Mouse (Mus musculus): ENCODE data around the gene Txnrd2. TPM values are rescaled to one million over a fixed set of nuclear protein-coding genes. Genes with fewer than 3 reads are reported as not detected.

The Txnrd2 gene
- polyA plus RNA-seq, 1 experiment from 2014 or later: 24.9 TPM

DNA sequence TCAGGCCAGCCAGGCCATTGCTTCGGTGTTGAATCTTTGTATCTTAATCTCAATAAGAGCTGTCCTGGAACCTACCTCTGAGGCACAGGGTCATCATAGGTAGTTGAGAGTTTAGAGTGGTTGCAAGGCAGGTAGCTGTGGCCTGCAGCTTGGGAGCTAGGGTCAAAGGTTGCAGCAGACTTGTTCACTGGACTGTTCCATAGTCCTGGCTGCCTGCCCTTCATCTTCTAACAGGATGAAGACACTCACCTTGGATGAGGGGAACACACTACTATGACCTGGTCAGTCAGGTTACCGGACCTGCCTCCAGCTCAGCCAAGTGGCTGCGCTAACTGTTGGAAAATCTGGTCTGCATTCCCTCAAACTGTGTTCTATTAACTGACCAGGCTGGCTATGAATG is 35.1 kb upstream of the Txnrd2 start:
- no peaks in the 10 kb centered on the region for H3K9me3 ChIP-seq (ENCODE audit: control insufficient read depth, low read length)
- H3K27me3 ChIP-seq (ENCODE audit: control insufficient read depth, insufficient read depth, low read length): no peaks in the 10 kb centered on the region
- WGBS: 98% methylated on average over 3 of the region's 3 CpGs
- no peak overlapping the region for H3K9ac ChIP-seq (replicated peaks; ENCODE audit: low read length)
- no peak overlapping the region for H3K4me3 ChIP-seq (replicated peaks; ENCODE audit: low read depth, low read length)
- H3K36me3 ChIP-seq (ENCODE audit: control insufficient read depth, insufficient read depth, low read length): no peaks in the 10 kb centered on the region
- no peak overlapping the region for H3K27ac ChIP-seq (replicated peaks; ENCODE audit: low read depth, low read length)
- DNase-seq (no peak), ATAC-seq (ENCODE audit: low FRiP score, low TSS enrichment) (no peak)
- peaks cover 52% of the 10 kb centered on the region for H3K4me1 ChIP-seq (ENCODE audit: control insufficient read depth, insufficient read depth, low read length)
- H3K4me2 ChIP-seq (ENCODE audit: low read length): no peak overlapping the region

DNA sequence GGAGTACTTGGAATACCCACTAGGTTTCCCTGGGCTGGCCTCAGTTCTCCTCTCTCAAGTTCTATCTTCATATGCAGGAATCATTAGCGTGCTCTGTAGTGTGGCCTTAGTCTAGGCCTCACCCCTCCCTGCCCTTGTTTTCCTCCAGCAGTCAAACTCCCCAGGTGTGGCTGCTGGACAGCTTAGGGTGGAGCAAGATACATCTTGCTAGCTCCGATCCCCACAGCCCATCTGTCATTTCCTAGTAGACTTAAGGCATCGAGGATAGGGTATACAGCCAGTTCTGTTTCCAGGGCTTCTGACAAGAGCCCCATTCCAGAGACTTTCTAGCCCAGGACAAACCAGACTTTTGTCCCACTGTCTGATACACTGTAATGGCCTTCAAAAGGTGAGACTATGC is 34.5 kb upstream of the Txnrd2 start:
- Histone ChIP-seq H3K4me3 (replicated peaks; ENCODE audit: low read depth, low read length) (peak overlapping the region; percentile 75; the same call in 1 of the 2 replicates), H3K27ac (replicated peaks; ENCODE audit: low read depth, low read length) (0 out of 2 replicates have a peak overlapping the region, but pooled peaks have one; percentile 91), H3K9me3 (ENCODE audit: control insufficient read depth, low read length) (no peaks in the 10 kb centered on the region), H3K27me3 (ENCODE audit: control insufficient read depth, insufficient read depth, low read length) (no peaks in the 10 kb centered on the region), H3K9ac (replicated peaks; ENCODE audit: low read length) (no peak overlapping the region), H3K36me3 (ENCODE audit: control insufficient read depth, insufficient read depth, low read length) (peaks cover 2% of the 10 kb centered on the region), H3K4me1 (ENCODE audit: control insufficient read depth, insufficient read depth, low read length) (peaks cover 58% of the 10 kb centered on the region), H3K4me2 (ENCODE audit: low read length) (peak overlapping the region; percentile 89)
- DNase-seq (no peak), ATAC-seq (ENCODE audit: low FRiP score, low TSS enrichment) (no peak)
- 90% methylated on average over 3 of the region's 3 CpGs for WGBS

- ATAC-seq (ENCODE audit: low FRiP score, low TSS enrichment): peak; percentile 83
Observed at GRCm38 (mm10) chr16:18392469-18393426, 33.4 kb upstream of the Txnrd2 start.

GRCm38 (mm10) chr16:18393595-18393994 is 32.6 kb upstream of the Txnrd2 start:
- Histone ChIP-seq H3K4me1 (ENCODE audit: control insufficient read depth, insufficient read depth, low read length) (peaks cover 41% of the 10 kb centered on the region), H3K4me3 (replicated peaks; ENCODE audit: low read depth, low read length) (peak overlapping the region; percentile 75), H3K4me2 (ENCODE audit: low read length) (peak overlapping the region; percentile 89), H3K9me3 (ENCODE audit: control insufficient read depth, low read length) (no peaks in the 10 kb centered on the region), H3K27ac (replicated peaks; ENCODE audit: low read depth, low read length) (peak overlapping the region; percentile 91), H3K36me3 (ENCODE audit: control insufficient read depth, insufficient read depth, low read length) (peaks cover 20% of the 10 kb centered on the region), H3K9ac (replicated peaks; ENCODE audit: low read length) (peak overlapping the region; percentile 90; the same call in 1 of the 2 replicates), H3K27me3 (ENCODE audit: control insufficient read depth, insufficient read depth, low read length) (no peaks in the 10 kb centered on the region)
- ATAC-seq (ENCODE audit: low FRiP score, low TSS enrichment) (no peak), DNase-seq (no peak)
- WGBS: 45% methylated on average over 5 of the region's 5 CpGs

More at GRCm38 (mm10) chr16:18392469-18393426, 33.4 kb upstream of the Txnrd2 start:
- Histone ChIP-seq H3K4me3 (replicated peaks; ENCODE audit: low read depth, low read length) (peak overlapping the region; percentile 75), H3K27ac (replicated peaks; ENCODE audit: low read depth, low read length) (peak overlapping the region; percentile 91), H3K4me2 (ENCODE audit: low read length) (peak overlapping the region; percentile 89), H3K27me3 (ENCODE audit: control insufficient read depth, insufficient read depth, low read length) (no peaks in the 10 kb centered on the region), H3K9me3 (ENCODE audit: control insufficient read depth, low read length) (no peaks in the 10 kb centered on the region), H3K9ac (replicated peaks; ENCODE audit: low read length) (peak overlapping the region; percentile 90), H3K36me3 (ENCODE audit: control insufficient read depth, insufficient read depth, low read length) (peaks cover 12% of the 10 kb centered on the region), H3K4me1 (ENCODE audit: control insufficient read depth, insufficient read depth, low read length) (peaks cover 48% of the 10 kb centered on the region)
- WGBS: 1% methylated on average over 63 of the region's 63 CpGs
- DNase-seq: peak; percentile 88

DNA sequence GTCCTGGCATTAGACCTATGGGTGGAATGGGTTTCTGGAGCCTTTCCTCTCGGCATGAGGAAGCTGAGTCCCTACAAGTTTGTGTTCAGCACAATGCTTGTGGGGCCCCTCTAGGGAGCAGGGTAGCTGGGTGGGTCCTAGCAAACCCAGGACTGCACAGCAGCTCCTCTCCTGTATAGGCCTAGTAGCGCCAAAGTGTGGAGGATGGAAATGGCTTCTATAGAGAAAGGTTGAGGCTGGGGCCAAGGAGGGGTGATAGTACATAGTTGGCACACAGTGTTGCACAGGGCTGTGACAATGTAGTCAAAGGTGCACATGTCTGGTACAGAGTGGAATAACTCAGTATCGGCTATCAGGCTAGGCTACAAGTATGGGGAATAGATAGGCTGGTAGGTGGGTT is 32.1 kb upstream of the Txnrd2 start:
- DNase-seq (no peak), ATAC-seq (ENCODE audit: low FRiP score, low TSS enrichment) (no peak)
- Histone ChIP-seq H3K27ac (replicated peaks; ENCODE audit: low read depth, low read length) (peak overlapping the region; percentile 91), H3K9ac (replicated peaks; ENCODE audit: low read length) (0 out of 2 replicates have a peak overlapping the region, but pooled peaks have one; percentile 90), H3K27me3 (ENCODE audit: control insufficient read depth, insufficient read depth, low read length) (no peaks in the 10 kb centered on the region), H3K9me3 (ENCODE audit: control insufficient read depth, low read length) (no peaks in the 10 kb centered on the region), H3K4me1 (ENCODE audit: control insufficient read depth, insufficient read depth, low read length) (peaks cover 42% of the 10 kb centered on the region), H3K4me2 (ENCODE audit: low read length) (peak overlapping the region; percentile 89), H3K36me3 (ENCODE audit: control insufficient read depth, insufficient read depth, low read length) (peaks cover 25% of the 10 kb centered on the region), H3K4me3 (replicated peaks; ENCODE audit: low read depth, low read length) (peak overlapping the region; percentile 75)
- WGBS: 56% methylated on average over 3 of the region's 3 CpGs

GRCm38 (mm10) chr16:18394777-18395619 is 31.2 kb upstream of the Txnrd2 start:
- peak overlapping the region; percentile 5; the same call in 1 of the 2 replicates for H3K4me3 ChIP-seq (replicated peaks; ENCODE audit: low read depth, low read length)
- 10% methylated on average over 11 of the region's 11 CpGs for WGBS
- ATAC-seq (ENCODE audit: low FRiP score, low TSS enrichment) (peak; percentile 35), DNase-seq (peak; percentile 75)
- no peak overlapping the region; the same call in 1 of the 2 replicates for H3K9ac ChIP-seq (replicated peaks; ENCODE audit: low read length)
- no peaks in the 10 kb centered on the region for H3K27me3 ChIP-seq (ENCODE audit: control insufficient read depth, insufficient read depth, low read length)
- H3K9me3 ChIP-seq (ENCODE audit: control insufficient read depth, low read length): no peaks in the 10 kb centered on the region
- peaks cover 34% of the 10 kb centered on the region for H3K36me3 ChIP-seq (ENCODE audit: control insufficient read depth, insufficient read depth, low read length)
- H3K4me1 ChIP-seq (ENCODE audit: control insufficient read depth, insufficient read depth, low read length): peaks cover 51% of the 10 kb centered on the region
- peak overlapping the region; percentile 89 for H3K4me2 ChIP-seq (ENCODE audit: low read length)
- peak overlapping the region; percentile 79 for H3K27ac ChIP-seq (replicated peaks; ENCODE audit: low read depth, low read length)

DNA sequence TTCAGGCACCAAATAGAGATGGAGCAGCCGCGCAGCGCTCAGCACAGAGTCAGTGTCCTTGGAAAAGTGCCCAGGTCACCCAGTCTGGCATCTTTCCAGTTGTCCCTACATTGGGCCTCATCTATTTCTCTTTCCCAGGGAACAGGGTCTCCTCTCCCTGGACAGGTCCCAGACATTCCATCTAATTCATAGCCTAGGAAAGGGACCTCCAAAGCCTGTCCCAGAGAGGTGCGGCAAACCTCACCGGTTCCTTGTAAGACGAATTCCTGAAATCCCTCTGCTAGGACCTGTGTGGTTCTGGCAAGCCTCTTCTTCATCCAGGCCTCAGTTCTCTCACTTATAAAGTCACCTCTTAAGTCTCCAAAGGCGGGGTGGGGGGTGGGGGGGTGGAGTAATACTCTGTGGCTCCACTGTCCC is 30.6 kb upstream of the Txnrd2 start:
- 0 out of 2 replicates have a peak overlapping the region, but pooled peaks have one; percentile 21 for H3K9ac ChIP-seq (replicated peaks; ENCODE audit: low read length)

GRCm38 (mm10) chr16:18396201-18396600 is 30.0 kb upstream of the Txnrd2 start:
- peak overlapping the region; percentile 89 for H3K4me2 ChIP-seq (ENCODE audit: low read length)
- no peaks in the 10 kb centered on the region for H3K27me3 ChIP-seq (ENCODE audit: control insufficient read depth, insufficient read depth, low read length)
- no peak overlapping the region for H3K4me3 ChIP-seq (replicated peaks; ENCODE audit: low read depth, low read length)
- DNase-seq (peak; percentile 49), ATAC-seq (ENCODE audit: low FRiP score, low TSS enrichment) (no peak)
- 32% methylated on average over 2 of the region's 2 CpGs for WGBS
- H3K9ac ChIP-seq (replicated peaks; ENCODE audit: low read length): 0 out of 2 replicates have a peak overlapping the region, but pooled peaks have one; percentile 21
- peaks cover 63% of the 10 kb centered on the region for H3K4me1 ChIP-seq (ENCODE audit: control insufficient read depth, insufficient read depth, low read length)
- no peaks in the 10 kb centered on the region for H3K9me3 ChIP-seq (ENCODE audit: control insufficient read depth, low read length)
- peaks cover 45% of the 10 kb centered on the region for H3K36me3 ChIP-seq (ENCODE audit: control insufficient read depth, insufficient read depth, low read length)
- peak overlapping the region; percentile 79 for H3K27ac ChIP-seq (replicated peaks; ENCODE audit: low read depth, low read length)

More for the DNA sequence above, 30.6 kb upstream of the Txnrd2 start:
- Histone ChIP-seq H3K27ac (replicated peaks; ENCODE audit: low read depth, low read length) (peak overlapping the region; percentile 79), H3K4me3 (replicated peaks; ENCODE audit: low read depth, low read length) (no peak overlapping the region), H3K27me3 (ENCODE audit: control insufficient read depth, insufficient read depth, low read length) (no peaks in the 10 kb centered on the region), H3K36me3 (ENCODE audit: control insufficient read depth, insufficient read depth, low read length) (peaks cover 40% of the 10 kb centered on the region), H3K9me3 (ENCODE audit: control insufficient read depth, low read length) (no peaks in the 10 kb centered on the region), H3K4me2 (ENCODE audit: low read length) (peak overlapping the region; percentile 89), H3K4me1 (ENCODE audit: control insufficient read depth, insufficient read depth, low read length) (peaks cover 57% of the 10 kb centered on the region)
- ATAC-seq (ENCODE audit: low FRiP score, low TSS enrichment) (no peak), DNase-seq (no peak)
- WGBS: 21% methylated on average over 6 of the region's 7 CpGs

Measured in midbrain, embryonic 14.5 days (tissue).